Mouse (Mus musculus) myocyte (in vitro differentiated cells): ENCODE results near the gene Obsl1.

Experiments
- E2F4 ChIP-seq: IDR thresholded peaks from one replicate; pipeline ENCODE4 v1.6.1; 2011; ENCODE audit warnings: mild to moderate bottlenecking, control low read depth, moderate library complexity; ENCODE audit not compliant: insufficient read depth
- MAX ChIP-seq: IDR thresholded peaks from one replicate; pipeline ENCODE4 v1.6.1; 2011; ENCODE audit warnings: low read depth, mild to moderate bottlenecking, control low read depth
- MYOG ChIP-seq, 3 experiments: IDR thresholded peaks; one replicate each; pipeline ENCODE4 v1.6.1; 2011; ENCODE audit warnings: control low read depth in 2 of 3, low read depth in 2 of 3, mild to moderate bottlenecking in 2 of 3; ENCODE audit not compliant: insufficient read length in 2 of 3, control insufficient read depth in 1 of 3, insufficient read depth in 1 of 3
- POLR2A ChIP-seq: IDR thresholded peaks from one replicate; pipeline ENCODE4 v1.6.1; 2011; ENCODE audit warnings: low read depth, mild to moderate bottlenecking, control low read depth, moderate library complexity; ENCODE audit not compliant: insufficient read length
- USF1 ChIP-seq: IDR thresholded peaks from one replicate; pipeline ENCODE4 v1.6.1; 2011; ENCODE audit warnings: low read depth, mild to moderate bottlenecking, control low read depth, moderate library complexity

DNA sequence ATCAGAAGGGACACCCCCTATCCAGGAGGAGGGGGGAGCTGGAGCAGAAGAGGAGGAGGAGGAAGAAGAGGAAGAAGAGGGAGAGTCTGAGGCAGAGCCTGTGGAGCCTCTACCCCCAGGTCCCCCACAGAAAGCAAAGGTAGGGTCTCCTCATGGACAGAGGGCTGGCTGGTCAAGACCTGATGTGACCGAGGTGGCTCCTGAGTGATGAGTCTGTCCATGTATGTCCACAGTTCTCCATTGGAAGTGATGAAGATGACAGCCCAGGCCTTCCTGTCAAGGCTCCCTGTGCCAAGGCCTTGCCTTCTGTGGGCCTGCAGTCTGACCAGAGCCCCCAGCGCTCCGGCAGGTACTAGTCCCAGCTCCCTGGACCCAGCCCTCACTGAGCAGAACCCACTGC, 41.8 kb upstream of the Obsl1 start:
- TF ChIP-seq POLR2A: no peak
- no peak for TF ChIP-seq MYOG (IDR thresholded peaks at IDR 0.05; ENCODE audit: control insufficient read depth in 1 of 3, insufficient read depth in 1 of 3, insufficient read length in 2 of 3, low read depth in 2 of 3)
- TF ChIP-seq MAX: no peak
- no peak for TF ChIP-seq USF1
- no peak for TF ChIP-seq E2F4
